Mouse (Mus musculus): ENCODE measurements around the gene Mrps15. TPM values are rescaled to one million over a fixed set of nuclear protein-coding genes. Genes with fewer than 3 reads are reported as not detected.

The Mrps15 gene
- polyA plus RNA-seq, 1 experiment, result 69.5 TPM

- Histone ChIP-seq H3K36me3 (ENCODE audit: control insufficient read depth, insufficient read depth, low read length, poor library complexity, severe bottlenecking) (no peaks in the 10 kb centered on the region), H3K4me3 (ENCODE audit: low read depth, low read length) (no peak within 1 kb of the TSS), H3K27me3 (ENCODE audit: control insufficient read depth, insufficient read depth, low read length, poor library complexity, severe bottlenecking) (no peaks in the 10 kb centered on the region), H3K9me3 (replicated peaks; ENCODE audit: control insufficient read depth, insufficient read depth, low read length, poor library complexity, severe bottlenecking) (no peaks in the 10 kb centered on the region), H3K9ac (ENCODE audit: low read depth, poor library complexity, severe bottlenecking) (no peak within 1 kb of the TSS), H3K27ac (ENCODE audit: insufficient read depth, low read length) (no peak within 1 kb of the TSS), H3K4me1 (ENCODE audit: control insufficient read depth, insufficient read depth, low read length) (no peaks in the 10 kb centered on the region)
- no peak for TF ChIP-seq CTCF (IDR thresholded peaks at IDR 0.05; ENCODE audit: low read depth, low read length)
- TF ChIP-seq POLR2A (IDR thresholded peaks at IDR 0.05; ENCODE audit: insufficient read depth, low read length), result no peak
- TF ChIP-seq EP300 (IDR thresholded peaks at IDR 0.05; ENCODE audit: insufficient read depth, low read depth, low read length), result no peak
Measured at GRCm38 (mm10) chr4:126024303-126024900, 22.3 kb upstream of the Mrps15 start, which contains the start of gene Csf3r. TSS of gene Csf3r (plus strand) at chr4:126024550.

GRCm38 (mm10) chr4:126025801-126026200, 20.9 kb upstream of the Mrps15 start:
- Histone ChIP-seq H3K9me3 (replicated peaks; ENCODE audit: control insufficient read depth, insufficient read depth, low read length, poor library complexity, severe bottlenecking) (no peaks in the 10 kb centered on the region), H3K4me1 (ENCODE audit: control insufficient read depth, insufficient read depth, low read length) (no peaks in the 10 kb centered on the region), H3K9ac (ENCODE audit: low read depth, poor library complexity, severe bottlenecking) (no peak overlapping the region), H3K36me3 (ENCODE audit: control insufficient read depth, insufficient read depth, low read length, poor library complexity, severe bottlenecking) (no peaks in the 10 kb centered on the region), H3K4me3 (ENCODE audit: low read depth, low read length) (no peak overlapping the region), H3K27ac (ENCODE audit: insufficient read depth, low read length) (no peak overlapping the region), H3K27me3 (ENCODE audit: control insufficient read depth, insufficient read depth, low read length, poor library complexity, severe bottlenecking) (no peaks in the 10 kb centered on the region)
- TF ChIP-seq CTCF (IDR thresholded peaks at IDR 0.05; ENCODE audit: low read depth, low read length) (no peak), POLR2A (IDR thresholded peaks at IDR 0.05; ENCODE audit: insufficient read depth, low read length) (no peak), EP300 (IDR thresholded peaks at IDR 0.05; ENCODE audit: insufficient read depth, low read depth, low read length) (no peak)

- Histone ChIP-seq H3K36me3 (ENCODE audit: control insufficient read depth, insufficient read depth, low read length, poor library complexity, severe bottlenecking) (no peaks in the 10 kb centered on the region), H3K9me3 (replicated peaks; ENCODE audit: control insufficient read depth, insufficient read depth, low read length, poor library complexity, severe bottlenecking) (no peaks in the 10 kb centered on the region), H3K27ac (ENCODE audit: insufficient read depth, low read length) (no peak overlapping the region), H3K9ac (ENCODE audit: low read depth, poor library complexity, severe bottlenecking) (no peak overlapping the region), H3K4me3 (ENCODE audit: low read depth, low read length) (no peak overlapping the region), H3K4me1 (ENCODE audit: control insufficient read depth, insufficient read depth, low read length) (no peaks in the 10 kb centered on the region), H3K27me3 (ENCODE audit: control insufficient read depth, insufficient read depth, low read length, poor library complexity, severe bottlenecking) (no peaks in the 10 kb centered on the region)
- TF ChIP-seq EP300 (IDR thresholded peaks at IDR 0.05; ENCODE audit: insufficient read depth, low read depth, low read length) (no peak), POLR2A (IDR thresholded peaks at IDR 0.05; ENCODE audit: insufficient read depth, low read length) (no peak), CTCF (IDR thresholded peaks at IDR 0.05; ENCODE audit: low read depth, low read length) (no peak)
Measured at GRCm38 (mm10) chr4:126027980-126028379, 18.7 kb upstream of the Mrps15 start.

GRCm38 (mm10) chr4:126029042-126029441, 17.7 kb upstream of the Mrps15 start:
- no peaks in the 10 kb centered on the region for H3K4me1 ChIP-seq (ENCODE audit: control insufficient read depth, insufficient read depth, low read length)
- no peaks in the 10 kb centered on the region for H3K27me3 ChIP-seq (ENCODE audit: control insufficient read depth, insufficient read depth, low read length, poor library complexity, severe bottlenecking)
- TF ChIP-seq EP300 (IDR thresholded peaks at IDR 0.05; ENCODE audit: insufficient read depth, low read depth, low read length), result no peak
- no peak for TF ChIP-seq CTCF (IDR thresholded peaks at IDR 0.05; ENCODE audit: low read depth, low read length)
- no peak for TF ChIP-seq POLR2A (IDR thresholded peaks at IDR 0.05; ENCODE audit: insufficient read depth, low read length)
- H3K27ac ChIP-seq (ENCODE audit: insufficient read depth, low read length), result no peak overlapping the region
- no peaks in the 10 kb centered on the region for H3K36me3 ChIP-seq (ENCODE audit: control insufficient read depth, insufficient read depth, low read length, poor library complexity, severe bottlenecking)
- no peak overlapping the region for H3K4me3 ChIP-seq (ENCODE audit: low read depth, low read length)
- no peaks in the 10 kb centered on the region for H3K9me3 ChIP-seq (replicated peaks; ENCODE audit: control insufficient read depth, insufficient read depth, low read length, poor library complexity, severe bottlenecking)
- H3K9ac ChIP-seq (ENCODE audit: low read depth, poor library complexity, severe bottlenecking), result no peak overlapping the region

- Histone ChIP-seq H3K4me3 (ENCODE audit: low read depth, low read length) (no peak overlapping the region), H3K27me3 (ENCODE audit: control insufficient read depth, insufficient read depth, low read length, poor library complexity, severe bottlenecking) (no peaks in the 10 kb centered on the region), H3K9ac (ENCODE audit: low read depth, poor library complexity, severe bottlenecking) (no peak overlapping the region), H3K4me1 (ENCODE audit: control insufficient read depth, insufficient read depth, low read length) (no peaks in the 10 kb centered on the region), H3K9me3 (replicated peaks; ENCODE audit: control insufficient read depth, insufficient read depth, low read length, poor library complexity, severe bottlenecking) (no peaks in the 10 kb centered on the region), H3K36me3 (ENCODE audit: control insufficient read depth, insufficient read depth, low read length, poor library complexity, severe bottlenecking) (no peaks in the 10 kb centered on the region), H3K27ac (ENCODE audit: insufficient read depth, low read length) (no peak overlapping the region)
- TF ChIP-seq EP300 (IDR thresholded peaks at IDR 0.05; ENCODE audit: insufficient read depth, low read depth, low read length), result no peak
- no peak for TF ChIP-seq POLR2A (IDR thresholded peaks at IDR 0.05; ENCODE audit: insufficient read depth, low read length)
- TF ChIP-seq CTCF (IDR thresholded peaks at IDR 0.05; ENCODE audit: low read depth, low read length), result no peak
Measured at GRCm38 (mm10) chr4:126030705-126031104, 16.0 kb upstream of the Mrps15 start.

GRCm38 (mm10) chr4:126035413-126035812, 11.3 kb upstream of the Mrps15 start:
- Histone ChIP-seq H3K4me1 (ENCODE audit: control insufficient read depth, insufficient read depth, low read length) (no peaks in the 10 kb centered on the region), H3K9me3 (replicated peaks; ENCODE audit: control insufficient read depth, insufficient read depth, low read length, poor library complexity, severe bottlenecking) (no peaks in the 10 kb centered on the region), H3K27me3 (ENCODE audit: control insufficient read depth, insufficient read depth, low read length, poor library complexity, severe bottlenecking) (no peaks in the 10 kb centered on the region), H3K9ac (ENCODE audit: low read depth, poor library complexity, severe bottlenecking) (no peak overlapping the region), H3K4me3 (ENCODE audit: low read depth, low read length) (no peak overlapping the region), H3K36me3 (ENCODE audit: control insufficient read depth, insufficient read depth, low read length, poor library complexity, severe bottlenecking) (no peaks in the 10 kb centered on the region), H3K27ac (ENCODE audit: insufficient read depth, low read length) (no peak overlapping the region)
- TF ChIP-seq EP300 (IDR thresholded peaks at IDR 0.05; ENCODE audit: insufficient read depth, low read depth, low read length) (no peak), CTCF (IDR thresholded peaks at IDR 0.05; ENCODE audit: low read depth, low read length) (no peak)

Data from ES-Bruce4 (cell line).